Mouse (Mus musculus): ENCODE results near the gene 2210016L21Rik. TPM values are rescaled to one million over a fixed set of nuclear protein-coding genes. Genes with fewer than 3 reads are reported as not detected.

2210016L21Rik gene
- polyA plus RNA-seq, 1 experiment = 69.2 TPM

GRCm38 (mm10) chr5:114982001-114982400 lies 40.0 kb downstream of the 2210016L21Rik start:
- no peak for TF ChIP-seq CTCF (IDR thresholded peaks at IDR 0.05; ENCODE audit: borderline replicate concordance, extremely low read depth, insufficient read depth, insufficient read length)
- TF ChIP-seq POLR2A (IDR thresholded peaks at IDR 0.05; ENCODE audit: borderline replicate concordance, extremely low read depth, insufficient read depth, insufficient read length, poor library complexity, severe bottlenecking) = no peak
- no peak for DNase-seq (ENCODE audit: low read depth)

GRCm38 (mm10) chr5:114985074-114985473 lies 43.1 kb downstream of the 2210016L21Rik start:
- DNase-seq (ENCODE audit: low read depth) = no peak
- TF ChIP-seq CTCF (IDR thresholded peaks at IDR 0.05; ENCODE audit: borderline replicate concordance, extremely low read depth, insufficient read depth, insufficient read length) (no peak), POLR2A (IDR thresholded peaks at IDR 0.05; ENCODE audit: borderline replicate concordance, extremely low read depth, insufficient read depth, insufficient read length, poor library complexity, severe bottlenecking) (no peak)

GRCm38 (mm10) chr5:114996447-114996846 lies 54.5 kb downstream of the 2210016L21Rik start:
- DNase-seq (ENCODE audit: low read depth) = no peak
- TF ChIP-seq CTCF (IDR thresholded peaks at IDR 0.05; ENCODE audit: borderline replicate concordance, extremely low read depth, insufficient read depth, insufficient read length) (no peak), POLR2A (IDR thresholded peaks at IDR 0.05; ENCODE audit: borderline replicate concordance, extremely low read depth, insufficient read depth, insufficient read length, poor library complexity, severe bottlenecking) (no peak)

- TF ChIP-seq POLR2A (IDR thresholded peaks at IDR 0.05; ENCODE audit: borderline replicate concordance, extremely low read depth, insufficient read depth, insufficient read length, poor library complexity, severe bottlenecking) = no peak
- no peak for TF ChIP-seq CTCF (IDR thresholded peaks at IDR 0.05; ENCODE audit: borderline replicate concordance, extremely low read depth, insufficient read depth, insufficient read length)
- no peak for DNase-seq (ENCODE audit: low read depth)
Measured at GRCm38 (mm10) chr5:114997327-114997726, 55.4 kb downstream of the 2210016L21Rik start.

Other genes with a start within 250 kb of the 2210016L21Rik start
- gene Tchp, start 234.4 kb upstream of the 2210016L21Rik start, polyA plus RNA-seq (2012; rRNA removed) = 31.1 and 32.2 TPM in 2 replicates
- gene Ankrd13a, start 167.5 kb upstream of the 2210016L21Rik start, polyA plus RNA-seq (2012; rRNA removed) = 51.3 and 58.6 TPM in 2 replicates
- 48.6 and 57.5 TPM in 2 replicates for gene Git2, start 166.6 kb upstream of the 2210016L21Rik start, polyA plus RNA-seq (2012; rRNA removed)
- gene 1500011B03Rik, start 118.7 kb upstream of the 2210016L21Rik start, polyA plus RNA-seq (2012; rRNA removed) = 204 and 243 TPM in 2 replicates
- not detected in 2 replicates for gene 4930519G04Rik, start 88.5 kb upstream of the 2210016L21Rik start, polyA plus RNA-seq (2012; rRNA removed)
- gene Gm9936, start 83.5 kb upstream of the 2210016L21Rik start, polyA plus RNA-seq (2012; rRNA removed) = 1.9 and 2.6 TPM in 2 replicates
- 1.5 and 3.3 TPM in 2 replicates for gene Oasl2, start 45.2 kb upstream of the 2210016L21Rik start, polyA plus RNA-seq (2012; rRNA removed)
- 0.21 and 0.42 TPM in 2 replicates for gene Oasl1, start 18.9 kb upstream of the 2210016L21Rik start, polyA plus RNA-seq (2012; rRNA removed)
- gene Hnf1a, start 28.9 kb downstream of the 2210016L21Rik start, polyA plus RNA-seq (2012; rRNA removed) = not detected in 2 replicates
- gene Sppl3, start 69.0 kb downstream of the 2210016L21Rik start, polyA plus RNA-seq (2012; rRNA removed) = 129 TPM in 2 replicates
- gene Gm10401, start 156.1 kb downstream of the 2210016L21Rik start, polyA plus RNA-seq (2012; rRNA removed) = not detected in 2 replicates
- gene Acads, start 177.2 kb downstream of the 2210016L21Rik start, polyA plus RNA-seq (2012; rRNA removed) = 25.1 and 27.0 TPM in 2 replicates
- gene Unc119b, start 192.8 kb downstream of the 2210016L21Rik start, polyA plus RNA-seq (2012; rRNA removed) = 49.7 and 55.0 TPM in 2 replicates
- 63.6 and 80.4 TPM in 2 replicates for gene Mlec, start 216.0 kb downstream of the 2210016L21Rik start, polyA plus RNA-seq (2012; rRNA removed)

All from brain, embryonic 14.5 days (tissue).